Comparison of ENCODE assay signal across 9 mouse cellular contexts in the genomic region with DNA sequence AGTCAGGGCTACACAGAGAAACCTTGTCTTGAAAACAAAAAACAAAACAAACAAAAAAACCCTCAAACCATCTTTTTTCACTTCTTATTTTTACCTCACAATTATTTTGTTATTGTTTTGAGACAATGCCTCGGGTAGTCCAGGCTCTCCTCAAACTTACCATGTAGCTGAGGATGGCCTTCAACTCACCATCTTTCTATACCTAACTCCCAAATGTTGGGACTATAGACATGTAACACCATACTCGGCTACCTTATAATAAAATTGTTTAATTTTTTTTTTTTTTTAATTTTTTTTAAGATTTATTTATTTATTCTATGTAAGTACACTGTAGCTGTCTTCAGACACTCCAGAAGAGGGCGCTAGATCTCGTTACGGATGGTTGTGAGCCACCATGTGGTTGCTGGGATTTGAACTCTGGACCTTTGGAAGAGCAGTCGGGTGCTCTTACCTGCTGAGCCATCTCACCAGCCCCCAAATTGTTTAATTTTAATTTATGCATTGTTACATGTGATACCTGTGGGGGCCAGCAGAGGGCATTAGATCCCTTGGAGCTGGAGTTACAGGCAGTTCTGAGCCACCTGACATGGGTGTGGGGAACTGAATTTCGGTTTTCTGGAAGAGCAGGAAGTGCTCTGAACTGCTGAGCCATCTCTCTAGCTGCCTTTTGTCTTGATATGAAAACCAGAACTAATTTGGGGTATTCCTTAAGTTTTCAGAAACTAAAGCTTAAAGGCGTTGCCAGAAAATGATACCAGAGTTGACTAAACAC. TPM values are rescaled to one million over a fixed set of nuclear protein-coding genes. Genes with fewer than 3 reads are reported as not detected.
DNase-seq lines count a peak whose midpoint lies in the region; ATAC-seq and TF ChIP-seq lines count a peak whose summit lies in the region.
"Had no signal": no experiment of that assay in that cellular context is flagged by ENCODE, and none has a peak within 500 bp of the region (broad histone marks: within the 10 kb centered on the region; RNA-seq: fewer than 3 reads in every experiment).

No protein-coding gene starts in this region.

- H3K9me3 ChIP-seq in heart, embryonic 12.5 days (replicated peaks), result no peaks in the 10 kb centered on the region
- no peaks in the 10 kb centered on the region for H3K9me3 ChIP-seq in embryonic facial prominence, embryonic 10.5 days
- no peaks in the 10 kb centered on the region for H3K9me3 ChIP-seq in heart, postnatal 0 days (replicated peaks; ENCODE audit: control insufficient read depth, low read length)
- H3K9me3 ChIP-seq: limb, embryonic 15.5 days had no signal

- H3K36me3 ChIP-seq in heart, embryonic 12.5 days, result peaks cover 39% of the 10 kb centered on the region
- H3K36me3 ChIP-seq in embryonic facial prominence, embryonic 10.5 days (replicated peaks), result peaks cover 82% of the 10 kb centered on the region
- peaks cover 33% of the 10 kb centered on the region for H3K36me3 ChIP-seq in heart, postnatal 0 days (replicated peaks; ENCODE audit: control insufficient read depth, insufficient read depth, low read length)

- H3K4me1 ChIP-seq in heart, embryonic 12.5 days (replicated peaks), result peaks cover 11% of the 10 kb centered on the region
- H3K4me1 ChIP-seq in embryonic facial prominence, embryonic 10.5 days, result peaks cover 2% of the 10 kb centered on the region; the same call in 1 of the 2 replicates
- H3K4me1 ChIP-seq in heart, postnatal 0 days (ENCODE audit: control insufficient read depth, insufficient read depth), result 0 out of 2 replicates have a peak, but pooled peaks cover 2% of the 10 kb centered on the region

- no peak for ATAC-seq in heart, embryonic 12.5 days (ENCODE audit: insufficient number of reproducible peaks, low FRiP score)
- ATAC-seq in heart, postnatal 0 days (ENCODE audit: insufficient read depth, low read depth), result peak; percentile 41

- TF ChIP-seq EP300 in heart, postnatal 0 days (IDR thresholded peaks at IDR 0.05; ENCODE audit: low read depth), result no peak

- H3K4me3 ChIP-seq in heart, embryonic 12.5 days, result no peak overlapping the region
- no peak overlapping the region for H3K4me3 ChIP-seq in embryonic facial prominence, embryonic 10.5 days
- H3K4me3 ChIP-seq in heart, postnatal 0 days (ENCODE audit: low read depth, low read length), result no peak overlapping the region
- H3K4me3 ChIP-seq: limb, embryonic 15.5 days had no signal

- H3K27ac ChIP-seq in heart, embryonic 12.5 days (ENCODE audit: poor library complexity, severe bottlenecking), result no peak overlapping the region
- H3K27ac ChIP-seq in embryonic facial prominence, embryonic 10.5 days (replicated peaks), result no peak overlapping the region
- no peak overlapping the region for H3K27ac ChIP-seq in heart, postnatal 0 days (ENCODE audit: low read depth)
- H3K27ac ChIP-seq: limb, embryonic 15.5 days had no signal

- no peak overlapping the region for H3K9ac ChIP-seq in heart, embryonic 12.5 days
- no peak overlapping the region for H3K9ac ChIP-seq in heart, postnatal 0 days (replicated peaks; ENCODE audit: low read depth, low read length)
- H3K9ac ChIP-seq: limb, embryonic 15.5 days had no signal

- no peaks in the 10 kb centered on the region for H3K27me3 ChIP-seq in heart, embryonic 12.5 days (replicated peaks)
- no peaks in the 10 kb centered on the region for H3K27me3 ChIP-seq in embryonic facial prominence, embryonic 10.5 days (replicated peaks; ENCODE audit: low read depth, poor library complexity, severe bottlenecking)
- no peaks in the 10 kb centered on the region for H3K27me3 ChIP-seq in heart, postnatal 0 days (ENCODE audit: control insufficient read depth, insufficient read depth, low read length)
- H3K27me3 ChIP-seq: limb, embryonic 15.5 days had no signal

- WGBS in heart, embryonic 12.5 days, result 36% methylated on average over 8 of the region's 8 CpGs
- 45% methylated on average over 8 of the region's 8 CpGs for WGBS in embryonic facial prominence, embryonic 10.5 days
- WGBS in heart, postnatal 0 days, result 43% methylated on average over 5 of the region's 8 CpGs

- no peak overlapping the region for H3K4me2 ChIP-seq in heart, embryonic 12.5 days
- no peak overlapping the region for H3K4me2 ChIP-seq in heart, postnatal 0 days (ENCODE audit: low read depth, low read length)
- H3K4me2 ChIP-seq: limb, embryonic 15.5 days had no signal

- peak; percentile 68 for TF ChIP-seq CTCF in heart, postnatal 0 days (IDR thresholded peaks at IDR 0.05; ENCODE audit: low read depth)

- peak; percentile 52 for DNase-seq in heart, adult 8-10 months (ENCODE audit: low spot score)
- peak; percentile 45 for DNase-seq in adrenal gland, adult 2 months
- DNase-seq in embryonic facial prominence, embryonic 10.5 days (ENCODE audit: low spot score), result peak; percentile 64
- DNase-seq in heart, postnatal 0 days (ENCODE audit: low spot score), result no peak
- peak; percentile 40 for DNase-seq in layer of hippocampus, adult 9-10 months (ENCODE audit: low spot score)
- peak; percentile 71 for DNase-seq in lung, postnatal 25 days (ENCODE audit: low spot score)
- peak; percentile 23 to 62 for DNase-seq in spleen, postnatal 14 days (ENCODE audit: low spot score in 2 of 2)

RNA-seq across cellular contexts. Expression of a gene that starts 6.3 kb away (rescaled TPM):
- 1 to 10 TPM in 3 of 4 experiments, under 1 TPM in 1; 0.98 to 1.5 (median 1.1) TPM for total RNA-seq in heart, adult 8-10 months (2022)
- 11.0 and 14.2 TPM in 2 replicates for polyA plus RNA-seq in heart, embryonic 12.5 days (2016; fragmentation: Nextera tagmentation; extraction: Ambion mirVana)
- total RNA-seq in adrenal gland, adult 2 months (2021), result 1 to 10 TPM; 1.9 to 2.7 TPM
- 0.49 and 0.65 TPM in 2 replicates for polyA plus RNA-seq in adrenal gland, adult 2 months (2012; rRNA removed)
- polyA plus RNA-seq in embryonic facial prominence, embryonic 10.5 days (2016; fragmentation: Nextera tagmentation; extraction: Ambion mirVana), result 33.2 and 34.2 TPM in 2 replicates
- total RNA-seq in heart, postnatal 0 days (2014; rRNA removed; ENCODE audit: low replicate concordance), result 1.2 and 1.5 TPM in 2 replicates
- polyA plus RNA-seq in heart, postnatal 0 days (2015; fragmentation: Nextera tagmentation; extraction: Ambion mirVana), result 3.4 and 4.8 TPM in 2 replicates

RNA-seq across cellular contexts. Expression of a gene that starts 6.4 kb away (rescaled TPM):
- 1 to 10 TPM; 8.5 to 10.0 (median 9.0) TPM for total RNA-seq in heart, adult 8-10 months (2022)
- 22.7 and 24.5 TPM in 2 replicates for polyA plus RNA-seq in heart, embryonic 12.5 days (2016; fragmentation: Nextera tagmentation; extraction: Ambion mirVana)
- 10 to 100 TPM; 16.1 to 17.6 TPM for total RNA-seq in adrenal gland, adult 2 months (2021)
- 14.0 and 16.5 TPM in 2 replicates for polyA plus RNA-seq in adrenal gland, adult 2 months (2012; rRNA removed)
- 30.7 and 31.4 TPM in 2 replicates for polyA plus RNA-seq in embryonic facial prominence, embryonic 10.5 days (2016; fragmentation: Nextera tagmentation; extraction: Ambion mirVana)
- total RNA-seq in heart, postnatal 0 days (2014; rRNA removed; ENCODE audit: low replicate concordance), result 17.8 and 25.8 TPM in 2 replicates
- 13.3 and 13.5 TPM in 2 replicates for polyA plus RNA-seq in heart, postnatal 0 days (2015; fragmentation: Nextera tagmentation; extraction: Ambion mirVana)

RNA-seq across cellular contexts. Expression of a gene that starts 8.6 kb away (rescaled TPM):
- total RNA-seq in heart, adult 8-10 months (2022), result under 1 TPM; 0.20 to 0.53 (median 0.36) TPM
- 0.54 and 0.83 TPM in 2 replicates for polyA plus RNA-seq in heart, embryonic 12.5 days (2016; fragmentation: Nextera tagmentation; extraction: Ambion mirVana)
- total RNA-seq in adrenal gland, adult 2 months (2021), result under 1 TPM; 0.66 to 0.75 TPM
- polyA plus RNA-seq in adrenal gland, adult 2 months (2012; rRNA removed), result 0.06 and 0.13 TPM in 2 replicates
- polyA plus RNA-seq in embryonic facial prominence, embryonic 10.5 days (2016; fragmentation: Nextera tagmentation; extraction: Ambion mirVana), result 1.1 and 1.2 TPM in 2 replicates
- 1.5 TPM in 1 of 2 replicates, not detected in the other for total RNA-seq in heart, postnatal 0 days (2014; rRNA removed; ENCODE audit: low replicate concordance)
- 0.29 and 0.30 TPM in 2 replicates for polyA plus RNA-seq in heart, postnatal 0 days (2015; fragmentation: Nextera tagmentation; extraction: Ambion mirVana)

RNA-seq across cellular contexts. Expression of a gene that starts 38.3 kb away (rescaled TPM):
- 100 to 1,000 TPM; 586 to 697 (median 628) TPM for total RNA-seq in heart, adult 8-10 months (2022)
- polyA plus RNA-seq in heart, embryonic 12.5 days (2016; fragmentation: Nextera tagmentation; extraction: Ambion mirVana), result 1,366 and 1,429 TPM in 2 replicates
- total RNA-seq in adrenal gland, adult 2 months (2021), result 1,000 to 10,000 TPM; 1,129 to 1,275 TPM
- polyA plus RNA-seq in adrenal gland, adult 2 months (2012; rRNA removed), result 61.9 and 71.3 TPM in 2 replicates
- polyA plus RNA-seq in embryonic facial prominence, embryonic 10.5 days (2016; fragmentation: Nextera tagmentation; extraction: Ambion mirVana), result 1,826 and 1,867 TPM in 2 replicates
- 1,019 and 1,034 TPM in 2 replicates for total RNA-seq in heart, postnatal 0 days (2014; rRNA removed; ENCODE audit: low replicate concordance)
- 1,074 and 1,115 TPM in 2 replicates for polyA plus RNA-seq in heart, postnatal 0 days (2015; fragmentation: Nextera tagmentation; extraction: Ambion mirVana)
